Mouse (Mus musculus) heart, postnatal 0 days (tissue): ENCODE measurements around the gene Ap1ar.

Experiments
- CTCF ChIP-seq: IDR thresholded peaks from 2 replicates; pipeline ENCODE4 v1.5.1; 2016; ENCODE audit warnings: antibody characterized with exemption, control low read depth, low read depth
- EP300 ChIP-seq: IDR thresholded peaks from 2 replicates; pipeline ENCODE4 v1.6.1; 2016; ENCODE audit warnings: antibody characterized with exemption, low read depth

GRCm38 (mm10) chr3:127788919-127789318 lies 48.4 kb downstream of the Ap1ar start:
- no peak for TF ChIP-seq CTCF
- TF ChIP-seq EP300, result no peak
